Mouse (Mus musculus): ENCODE results near the gene Gsta4.

DNA sequence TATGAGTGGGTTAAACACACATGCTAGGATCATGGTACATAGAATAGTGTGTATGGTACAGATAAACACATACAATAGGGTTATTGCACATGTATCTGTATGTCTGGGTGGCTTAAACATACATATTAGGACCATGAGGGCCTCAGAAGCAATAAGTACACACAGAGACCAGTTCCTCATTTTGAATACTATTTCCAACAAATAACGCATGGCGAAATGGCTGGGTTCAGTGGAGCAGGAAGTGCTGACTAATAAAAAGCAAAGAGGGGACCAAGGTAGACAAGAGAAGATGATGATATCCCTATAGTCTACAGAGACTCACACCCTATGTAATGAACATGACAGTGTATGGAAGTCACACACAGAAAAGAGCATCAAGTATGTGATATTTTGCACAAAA, 45.5 kb downstream of the Gsta4 start:
- TF ChIP-seq CTCF (IDR thresholded peaks at IDR 0.05; ENCODE audit: extremely low read depth, insufficient read depth, insufficient read length, insufficient replicate concordance) = no peak
- no peak for TF ChIP-seq POLR2A (IDR thresholded peaks at IDR 0.05; ENCODE audit: low read depth, low read length)

All from spleen, adult 2 months (tissue).